Mouse (Mus musculus): ENCODE results near the gene Gid4. TPM values are rescaled to one million over a fixed set of nuclear protein-coding genes. Genes with fewer than 3 reads are reported as not detected.

Gene Gid4
- polyA plus RNA-seq, 1 experiment from 2014 or later: 29.1 TPM

DNA sequence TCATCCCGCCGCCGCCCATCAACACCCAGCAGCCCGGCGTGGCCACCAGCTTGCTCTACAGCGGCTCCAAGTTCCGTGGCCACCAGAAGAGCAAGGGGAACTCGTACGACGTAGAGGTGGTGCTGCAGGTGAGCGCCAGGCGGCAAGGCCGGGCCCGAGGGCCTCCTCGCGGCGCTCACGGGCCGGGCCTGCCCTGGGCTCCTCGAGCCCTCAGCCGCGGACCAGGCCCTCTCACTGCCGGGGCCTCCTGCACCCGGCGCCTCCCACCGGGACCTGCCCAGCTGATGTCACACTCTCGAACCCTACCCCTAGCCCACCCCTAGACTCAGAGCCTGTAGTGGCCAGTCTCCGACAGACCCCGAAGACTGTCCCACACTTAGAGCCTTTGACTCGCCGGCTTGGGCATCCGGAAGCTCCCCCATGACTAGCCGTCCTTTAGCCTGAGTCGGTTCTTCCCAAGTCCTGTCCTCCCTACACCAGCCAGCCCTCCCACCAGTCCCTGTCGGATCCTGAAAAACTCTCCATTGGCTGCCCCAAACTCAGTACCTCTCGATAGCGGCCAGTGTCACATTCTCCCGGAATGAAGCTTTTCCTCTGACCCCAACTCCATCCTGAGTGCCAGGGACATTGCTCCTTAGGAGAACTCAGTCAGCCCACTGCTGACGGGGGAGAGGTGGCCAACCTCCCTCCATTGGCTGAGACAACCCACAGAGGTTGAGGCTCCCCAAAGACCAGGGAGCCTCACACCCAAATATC, 950 bp downstream of the Gid4 start, which contains the start of gene Atpaf2:
Gene Atpaf2 (minus strand): TSS at position 741 of the 756 bp plus-strand sequence.
- peak within 1 kb of the TSS; percentile 84 for H3K27ac ChIP-seq (ENCODE audit: low read depth)
- H3K4me2 ChIP-seq (ENCODE audit: low read length): peak within 1 kb of the TSS; percentile 95
- peaks cover 15% of the 10 kb centered on the region for H3K4me1 ChIP-seq (replicated peaks; ENCODE audit: control insufficient read depth, insufficient read depth, low read length)
- H3K9me3 ChIP-seq (ENCODE audit: control insufficient read depth, low read length): no peaks in the 10 kb centered on the region
- no peaks in the 10 kb centered on the region for H3K36me3 ChIP-seq (ENCODE audit: control insufficient read depth, insufficient read depth, low read length)
- no peaks in the 10 kb centered on the region for H3K27me3 ChIP-seq (replicated peaks; ENCODE audit: control insufficient read depth, insufficient read depth, low read length)
- H3K9ac ChIP-seq (ENCODE audit: low read length): peak within 1 kb of the TSS; percentile 87
- DNase-seq (ENCODE audit: low spot score) (peak; percentile 78), ATAC-seq (replicated peaks; ENCODE audit: low FRiP score, low TSS enrichment, low read depth) (peak; percentile 53)
- peak within 1 kb of the TSS; percentile 79 for H3K4me3 ChIP-seq (ENCODE audit: low read depth, low read length)
- under 1% methylated on average over 38 of the region's 39 CpGs for WGBS

DNA sequence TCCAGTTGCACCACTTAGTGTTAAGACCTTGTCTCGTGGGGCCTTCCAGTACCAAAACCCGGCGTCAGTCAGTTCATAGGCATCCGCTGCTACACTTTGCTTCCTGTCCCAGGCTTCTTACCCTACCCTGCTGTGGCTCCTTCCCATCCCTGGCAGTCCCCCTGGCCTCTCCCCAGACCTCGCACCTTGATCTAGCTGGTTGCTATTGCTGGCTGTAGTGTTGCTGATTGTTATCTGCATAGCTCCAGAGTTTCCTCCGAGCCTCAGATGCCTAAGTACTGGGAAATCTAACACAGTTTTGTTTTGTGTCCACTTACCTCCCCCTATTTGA, 1.5 kb downstream of the Gid4 start:
- 10% methylated on average over 6 of the region's 6 CpGs for WGBS
- Histone ChIP-seq H3K9ac (ENCODE audit: low read length) (peak overlapping the region; percentile 87), H3K4me3 (ENCODE audit: low read depth, low read length) (peak overlapping the region; percentile 79), H3K27me3 (replicated peaks; ENCODE audit: control insufficient read depth, insufficient read depth, low read length) (no peaks in the 10 kb centered on the region), H3K4me1 (replicated peaks; ENCODE audit: control insufficient read depth, insufficient read depth, low read length) (peaks cover 15% of the 10 kb centered on the region), H3K4me2 (ENCODE audit: low read length) (peak overlapping the region; percentile 95), H3K36me3 (ENCODE audit: control insufficient read depth, insufficient read depth, low read length) (no peaks in the 10 kb centered on the region), H3K9me3 (ENCODE audit: control insufficient read depth, low read length) (no peaks in the 10 kb centered on the region), H3K27ac (ENCODE audit: low read depth) (no peak overlapping the region)
- no peak for DNase-seq (ENCODE audit: low spot score)
- no peak for ATAC-seq (replicated peaks; ENCODE audit: low FRiP score, low TSS enrichment, low read depth)

DNA sequence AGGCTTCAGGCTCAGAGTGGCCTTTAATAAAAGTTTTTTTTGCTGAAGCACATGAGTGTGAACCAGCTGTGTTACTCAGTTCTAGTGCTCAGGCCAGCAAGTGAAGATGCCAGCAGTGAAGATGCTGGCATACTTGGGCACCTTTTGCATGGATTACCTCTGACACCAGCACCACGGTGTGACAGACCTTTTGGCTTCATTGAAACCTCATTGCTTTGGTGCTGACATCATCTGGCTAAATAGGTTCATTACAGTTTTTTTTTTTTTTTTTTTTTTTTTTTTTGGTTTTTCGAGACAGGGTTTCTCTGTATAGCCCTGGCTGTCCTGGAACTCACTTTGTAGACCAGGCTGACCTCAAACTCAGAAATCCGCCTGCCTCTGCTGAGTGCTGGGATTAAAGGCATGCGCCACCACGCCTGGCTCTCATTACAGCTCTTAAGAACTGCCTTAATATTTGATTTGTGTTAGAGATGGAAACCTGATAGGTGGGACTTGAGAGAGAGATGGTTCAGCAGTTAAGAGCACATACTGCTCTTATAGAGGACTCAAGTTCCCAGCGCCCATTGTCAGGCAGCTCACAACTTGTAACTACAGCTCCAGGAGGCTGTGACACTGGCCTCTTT, 5.2 kb downstream of the Gid4 start:
- ATAC-seq (replicated peaks; ENCODE audit: low FRiP score, low TSS enrichment, low read depth) (no peak), DNase-seq (ENCODE audit: low spot score) (no peak)
- Histone ChIP-seq H3K4me1 (replicated peaks; ENCODE audit: control insufficient read depth, insufficient read depth, low read length) (peaks cover 11% of the 10 kb centered on the region), H3K27ac (ENCODE audit: low read depth) (no peak overlapping the region), H3K9ac (ENCODE audit: low read length) (no peak overlapping the region), H3K27me3 (replicated peaks; ENCODE audit: control insufficient read depth, insufficient read depth, low read length) (no peaks in the 10 kb centered on the region), H3K4me2 (ENCODE audit: low read length) (no peak overlapping the region), H3K9me3 (ENCODE audit: control insufficient read depth, low read length) (no peaks in the 10 kb centered on the region), H3K36me3 (ENCODE audit: control insufficient read depth, insufficient read depth, low read length) (peaks cover 17% of the 10 kb centered on the region), H3K4me3 (ENCODE audit: low read depth, low read length) (no peak overlapping the region)
- 73% methylated on average over 5 of the region's 6 CpGs for WGBS

DNA sequence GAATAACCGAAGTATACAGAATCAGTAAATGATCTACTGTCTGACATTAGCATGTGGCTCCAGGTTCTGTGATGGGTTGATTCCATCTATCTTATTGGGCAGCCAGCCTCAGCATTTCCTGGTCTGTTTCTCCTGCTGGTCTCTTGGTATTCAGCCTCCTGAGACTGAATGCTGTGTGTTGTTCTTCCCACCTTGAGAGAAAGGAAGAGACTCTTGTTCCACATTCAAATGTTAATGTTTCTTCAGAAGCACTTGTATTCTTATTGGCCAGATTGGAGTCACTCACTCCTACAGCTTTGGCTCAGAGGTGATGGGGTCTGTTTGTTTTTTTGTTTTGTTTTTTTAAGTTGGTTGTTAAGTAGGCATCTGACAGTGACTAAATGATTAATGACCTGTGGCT, 6.1 kb downstream of the Gid4 start:
- DNase-seq (ENCODE audit: low spot score): no peak
- no peak overlapping the region for H3K9ac ChIP-seq (ENCODE audit: low read length)
- WGBS: 59% methylated on average over 1 of the region's 1 CpGs

DNA sequence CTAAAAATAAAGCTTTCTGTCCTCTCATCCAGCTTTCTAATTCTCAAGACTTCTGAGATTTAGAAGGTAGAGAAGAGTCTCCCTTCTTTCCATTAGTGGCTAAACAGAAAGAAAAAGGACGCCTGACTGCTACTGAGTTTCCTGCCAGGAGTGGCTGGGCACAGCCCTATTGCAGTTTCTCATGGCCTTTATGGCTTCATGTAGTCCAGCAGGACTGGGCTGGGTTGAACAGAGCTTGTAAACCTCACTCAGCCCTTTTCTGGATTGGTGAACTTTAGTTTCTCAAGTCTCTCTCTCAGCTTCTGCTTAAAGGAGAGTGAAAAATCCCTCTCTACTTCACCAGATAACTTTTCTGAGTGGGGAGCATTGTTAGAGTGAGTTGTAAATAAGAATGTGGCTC, 9.5 kb downstream of the Gid4 start:
- no peak for ATAC-seq (replicated peaks; ENCODE audit: low FRiP score, low TSS enrichment, low read depth)
- Histone ChIP-seq H3K4me1 (replicated peaks; ENCODE audit: control insufficient read depth, insufficient read depth, low read length) (no peaks in the 10 kb centered on the region), H3K9me3 (ENCODE audit: control insufficient read depth, low read length) (no peaks in the 10 kb centered on the region), H3K4me3 (ENCODE audit: low read depth, low read length) (no peak overlapping the region), H3K4me2 (ENCODE audit: low read length) (no peak overlapping the region), H3K9ac (ENCODE audit: low read length) (no peak overlapping the region), H3K36me3 (ENCODE audit: control insufficient read depth, insufficient read depth, low read length) (peaks cover 36% of the 10 kb centered on the region), H3K27ac (ENCODE audit: low read depth) (no peak overlapping the region), H3K27me3 (replicated peaks; ENCODE audit: control insufficient read depth, insufficient read depth, low read length) (no peaks in the 10 kb centered on the region)
- WGBS: 89% methylated on average over 1 of the region's 1 CpGs
- no peak for DNase-seq (ENCODE audit: low spot score)

More for the DNA sequence above, 6.1 kb downstream of the Gid4 start:
- H3K9me3 ChIP-seq (ENCODE audit: control insufficient read depth, low read length): no peaks in the 10 kb centered on the region
- H3K4me3 ChIP-seq (ENCODE audit: low read depth, low read length): no peak overlapping the region
- peaks cover 25% of the 10 kb centered on the region for H3K36me3 ChIP-seq (ENCODE audit: control insufficient read depth, insufficient read depth, low read length)
- H3K4me2 ChIP-seq (ENCODE audit: low read length): no peak overlapping the region
- no peak overlapping the region for H3K27ac ChIP-seq (ENCODE audit: low read depth)
- peaks cover 10% of the 10 kb centered on the region for H3K4me1 ChIP-seq (replicated peaks; ENCODE audit: control insufficient read depth, insufficient read depth, low read length)
- ATAC-seq (replicated peaks; ENCODE audit: low FRiP score, low TSS enrichment, low read depth): no peak
- H3K27me3 ChIP-seq (replicated peaks; ENCODE audit: control insufficient read depth, insufficient read depth, low read length): no peaks in the 10 kb centered on the region

DNA sequence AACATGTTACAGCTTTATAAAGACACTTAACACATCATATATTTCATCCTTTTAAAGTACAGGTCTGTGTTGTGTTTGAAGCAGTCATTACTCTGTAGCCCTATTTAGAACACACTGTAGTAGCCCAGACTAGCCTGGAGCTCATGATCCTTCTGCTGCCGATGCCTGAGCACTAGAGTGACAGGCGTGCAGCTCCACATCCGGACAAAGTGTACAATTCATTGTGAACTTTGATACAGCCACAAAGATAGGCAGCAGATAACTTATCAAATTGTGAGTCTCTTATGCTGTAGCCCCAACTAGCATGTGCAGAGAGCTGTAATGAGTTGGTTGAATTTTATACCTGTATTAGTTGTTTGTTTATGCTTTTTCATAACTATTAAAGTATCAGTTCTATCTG, 10.7 kb downstream of the Gid4 start:
- 89% methylated on average over 3 of the region's 3 CpGs for WGBS

GRCm38 (mm10) chr11:60433501-60433900, 16.6 kb downstream of the Gid4 start:
- DNase-seq (ENCODE audit: low spot score) (no peak), ATAC-seq (replicated peaks; ENCODE audit: low FRiP score, low TSS enrichment, low read depth) (no peak)
- no peaks in the 10 kb centered on the region for H3K27me3 ChIP-seq (replicated peaks; ENCODE audit: control insufficient read depth, insufficient read depth, low read length)
- no peaks in the 10 kb centered on the region for H3K9me3 ChIP-seq (ENCODE audit: control insufficient read depth, low read length)
- H3K4me3 ChIP-seq (ENCODE audit: low read depth, low read length): no peak overlapping the region
- H3K4me2 ChIP-seq (ENCODE audit: low read length): no peak overlapping the region
- H3K9ac ChIP-seq (ENCODE audit: low read length): no peak overlapping the region
- H3K27ac ChIP-seq (ENCODE audit: low read depth): no peak overlapping the region
- H3K36me3 ChIP-seq (ENCODE audit: control insufficient read depth, insufficient read depth, low read length): peaks cover 69% of the 10 kb centered on the region
- no peaks in the 10 kb centered on the region for H3K4me1 ChIP-seq (replicated peaks; ENCODE audit: control insufficient read depth, insufficient read depth, low read length)

More for the DNA sequence above, 10.7 kb downstream of the Gid4 start:
- DNase-seq (ENCODE audit: low spot score) (no peak), ATAC-seq (replicated peaks; ENCODE audit: low FRiP score, low TSS enrichment, low read depth) (no peak)
- Histone ChIP-seq H3K4me1 (replicated peaks; ENCODE audit: control insufficient read depth, insufficient read depth, low read length) (no peaks in the 10 kb centered on the region), H3K27me3 (replicated peaks; ENCODE audit: control insufficient read depth, insufficient read depth, low read length) (no peaks in the 10 kb centered on the region), H3K9me3 (ENCODE audit: control insufficient read depth, low read length) (no peaks in the 10 kb centered on the region), H3K4me3 (ENCODE audit: low read depth, low read length) (no peak overlapping the region), H3K4me2 (ENCODE audit: low read length) (no peak overlapping the region), H3K9ac (ENCODE audit: low read length) (no peak overlapping the region), H3K27ac (ENCODE audit: low read depth) (no peak overlapping the region), H3K36me3 (ENCODE audit: control insufficient read depth, insufficient read depth, low read length) (peaks cover 43% of the 10 kb centered on the region)

GRCm38 (mm10) chr11:60435133-60435532, 18.2 kb downstream of the Gid4 start:
- 100% methylated on average over 1 of the region's 1 CpGs for WGBS
- H3K27me3 ChIP-seq (replicated peaks; ENCODE audit: control insufficient read depth, insufficient read depth, low read length): no peaks in the 10 kb centered on the region
- H3K9ac ChIP-seq (ENCODE audit: low read length): no peak overlapping the region
- no peaks in the 10 kb centered on the region for H3K4me1 ChIP-seq (replicated peaks; ENCODE audit: control insufficient read depth, insufficient read depth, low read length)
- no peak overlapping the region for H3K4me2 ChIP-seq (ENCODE audit: low read length)
- peaks cover 74% of the 10 kb centered on the region for H3K36me3 ChIP-seq (ENCODE audit: control insufficient read depth, insufficient read depth, low read length)
- no peak overlapping the region for H3K27ac ChIP-seq (ENCODE audit: low read depth)
- no peaks in the 10 kb centered on the region for H3K9me3 ChIP-seq (ENCODE audit: control insufficient read depth, low read length)
- H3K4me3 ChIP-seq (ENCODE audit: low read depth, low read length): no peak overlapping the region
- no peak for DNase-seq (ENCODE audit: low spot score)
- no peak for ATAC-seq (replicated peaks; ENCODE audit: low FRiP score, low TSS enrichment, low read depth)

DNA sequence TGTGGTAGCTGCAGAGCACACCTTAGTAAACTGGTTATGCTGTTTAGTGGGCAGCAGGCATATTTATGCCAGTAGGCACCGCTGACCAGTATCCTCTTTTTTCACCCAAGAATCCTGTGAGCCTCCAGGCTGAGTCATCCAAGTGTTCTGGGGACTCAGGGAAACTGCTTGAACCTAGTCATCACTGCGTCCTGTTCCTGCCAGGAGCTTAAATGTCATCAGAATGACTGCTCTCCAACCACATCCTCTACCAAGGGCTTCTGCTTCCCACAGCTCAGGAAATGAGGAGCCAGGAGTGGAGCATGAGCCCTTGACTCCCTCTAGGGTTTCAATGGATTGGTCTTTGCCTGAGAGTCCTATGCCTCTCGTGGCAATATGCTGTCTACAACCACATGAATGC, 19.7 kb downstream of the Gid4 start:
- no peaks in the 10 kb centered on the region for H3K9me3 ChIP-seq (ENCODE audit: control insufficient read depth, low read length)
- DNase-seq (ENCODE audit: low spot score) (no peak), ATAC-seq (replicated peaks; ENCODE audit: low FRiP score, low TSS enrichment, low read depth) (no peak)
- H3K4me3 ChIP-seq (ENCODE audit: low read depth, low read length): no peak overlapping the region
- 89% methylated on average over 3 of the region's 3 CpGs for WGBS
- H3K4me1 ChIP-seq (replicated peaks; ENCODE audit: control insufficient read depth, insufficient read depth, low read length): no peaks in the 10 kb centered on the region
- no peak overlapping the region for H3K9ac ChIP-seq (ENCODE audit: low read length)
- H3K36me3 ChIP-seq (ENCODE audit: control insufficient read depth, insufficient read depth, low read length): peaks cover 82% of the 10 kb centered on the region
- H3K4me2 ChIP-seq (ENCODE audit: low read length): no peak overlapping the region
- no peaks in the 10 kb centered on the region for H3K27me3 ChIP-seq (replicated peaks; ENCODE audit: control insufficient read depth, insufficient read depth, low read length)
- H3K27ac ChIP-seq (ENCODE audit: low read depth): no peak overlapping the region

All from intestine, embryonic 14.5 days (tissue).